In the genomic region with DNA sequence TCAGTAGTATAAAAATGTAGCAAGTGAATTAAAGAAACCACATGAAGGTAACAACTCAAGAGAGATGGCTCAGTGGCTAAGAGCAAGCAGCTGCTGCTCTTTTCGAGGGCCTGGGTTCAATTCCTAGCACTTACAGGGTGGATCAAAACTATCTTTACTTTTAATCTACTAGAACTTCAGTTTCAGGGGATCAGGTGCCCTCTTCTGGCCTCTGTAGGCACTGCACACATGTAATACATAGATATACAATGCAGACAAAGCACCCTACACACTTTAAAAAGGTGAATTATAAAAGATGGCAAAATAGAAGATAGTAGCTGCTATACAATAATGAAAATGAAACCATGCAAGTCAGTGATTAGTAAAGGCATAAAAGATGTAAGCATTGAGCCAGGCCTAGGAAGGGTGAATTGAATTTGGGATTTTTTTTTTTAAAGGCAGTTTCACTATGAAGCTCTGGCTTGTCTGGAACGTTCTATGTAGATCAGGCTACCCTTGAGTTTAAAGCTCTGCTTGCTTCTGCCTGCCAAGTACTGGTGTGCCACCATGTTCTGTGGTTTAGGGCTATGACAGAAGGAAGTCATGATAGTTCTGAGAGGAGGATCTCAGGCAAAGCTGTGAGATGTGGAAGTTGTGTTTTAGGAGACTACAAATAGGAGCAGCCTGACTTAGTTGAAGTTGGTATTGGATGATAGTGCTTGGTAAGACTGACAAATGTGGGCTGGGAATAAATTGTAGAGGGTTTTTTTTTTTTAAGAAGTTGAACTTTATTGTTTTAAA, we compare ENCODE assay signal across 9 mouse cellular contexts. TPM values are rescaled to one million over a fixed set of nuclear protein-coding genes. Genes with fewer than 3 reads are reported as not detected.
DNase-seq lines count a peak whose midpoint lies in the region; ATAC-seq and TF ChIP-seq lines count a peak whose summit lies in the region.
"Had no signal": no experiment of that assay in that cellular context is flagged by ENCODE, and none has a peak within 500 bp of the region (broad histone marks: within the 10 kb centered on the region; RNA-seq: fewer than 3 reads in every experiment).

No protein-coding gene starts in this region.

- TF ChIP-seq CTCF in heart, postnatal 0 days (IDR thresholded peaks at IDR 0.05; ENCODE audit: low read depth), result peak; percentile 38; the same call in 1 of the 2 replicates

- no peaks in the 10 kb centered on the region for H3K4me1 ChIP-seq in heart, postnatal 0 days (ENCODE audit: control insufficient read depth, insufficient read depth)
- no peaks in the 10 kb centered on the region for H3K4me1 ChIP-seq in intestine, embryonic 16.5 days (ENCODE audit: control insufficient read depth, insufficient read depth, low read length)
- H3K4me1 ChIP-seq: limb, embryonic 15.5 days had no signal

- H3K4me2 ChIP-seq in heart, postnatal 0 days (ENCODE audit: low read depth, low read length), result no peak overlapping the region
- H3K4me2 ChIP-seq in intestine, embryonic 16.5 days (ENCODE audit: low read depth, low read length), result no peak overlapping the region
- H3K4me2 ChIP-seq: limb, embryonic 15.5 days had no signal

- H3K9ac ChIP-seq in heart, postnatal 0 days (replicated peaks; ENCODE audit: low read depth, low read length), result no peak overlapping the region
- no peak overlapping the region for H3K9ac ChIP-seq in intestine, embryonic 16.5 days (ENCODE audit: low read depth, low read length)
- H3K9ac ChIP-seq: limb, embryonic 15.5 days had no signal

- H3K9me3 ChIP-seq in heart, postnatal 0 days (replicated peaks; ENCODE audit: control insufficient read depth, low read length), result no peaks in the 10 kb centered on the region
- no peaks in the 10 kb centered on the region for H3K9me3 ChIP-seq in intestine, embryonic 16.5 days (ENCODE audit: control insufficient read depth, low read length)
- H3K9me3 ChIP-seq: limb, embryonic 15.5 days had no signal

- H3K4me3 ChIP-seq in heart, postnatal 0 days (ENCODE audit: low read depth, low read length), result no peak overlapping the region
- no peak overlapping the region for H3K4me3 ChIP-seq in intestine, embryonic 16.5 days (ENCODE audit: low read length)
- H3K4me3 ChIP-seq: limb, embryonic 15.5 days had no signal

- H3K27ac ChIP-seq in heart, postnatal 0 days (ENCODE audit: low read depth), result no peak overlapping the region
- H3K27ac ChIP-seq in intestine, embryonic 16.5 days (ENCODE audit: low read length), result no peak overlapping the region
- H3K27ac ChIP-seq: limb, embryonic 15.5 days had no signal

- TF ChIP-seq EP300 in heart, postnatal 0 days (IDR thresholded peaks at IDR 0.05; ENCODE audit: low read depth), result no peak

- 76% methylated on average over 2 of the region's 2 CpGs for WGBS in heart, postnatal 0 days
- 80% methylated on average over 2 of the region's 2 CpGs for WGBS in intestine, embryonic 16.5 days

- H3K36me3 ChIP-seq in heart, postnatal 0 days (replicated peaks; ENCODE audit: control insufficient read depth, insufficient read depth, low read length), result no peaks in the 10 kb centered on the region
- no peaks in the 10 kb centered on the region for H3K36me3 ChIP-seq in intestine, embryonic 16.5 days (ENCODE audit: control insufficient read depth, insufficient read depth, low read length)
- H3K36me3 ChIP-seq: limb, embryonic 15.5 days had no signal

- H3K27me3 ChIP-seq in heart, postnatal 0 days (ENCODE audit: control insufficient read depth, insufficient read depth, low read length), result no peaks in the 10 kb centered on the region
- no peaks in the 10 kb centered on the region for H3K27me3 ChIP-seq in intestine, embryonic 16.5 days (replicated peaks; ENCODE audit: control insufficient read depth, insufficient read depth, low read length)
- H3K27me3 ChIP-seq: limb, embryonic 15.5 days had no signal

- ATAC-seq in heart, postnatal 0 days (ENCODE audit: insufficient read depth, low read depth), result no peak
- ATAC-seq in common myeloid progenitor, adult 5-6 weeks (replicated peaks; ENCODE audit: low read depth, poor library complexity, severe bottlenecking), result peak; percentile 65
- ATAC-seq in intestine, embryonic 16.5 days, result no peak

- intact Hi-C loops in heart, postnatal 25 days (cut with DNase I), result loop anchor here (5.0 kb wide), 1 partner anchor 187 kb away; no protein-coding TSS in a partner anchor

- DNase-seq in heart, postnatal 0 days (ENCODE audit: low spot score), result no peak
- no peak for DNase-seq in heart, postnatal 25 days (ENCODE audit: low spot score)
- peak; percentile 47 for DNase-seq in right cerebral cortex, postnatal 14 days
- DNase-seq in right cerebral cortex, adult 18-20 months, result no peak
- DNase-seq in lung, postnatal 25 days (ENCODE audit: low spot score), result peak; percentile 10
- no peak for DNase-seq in cerebellum, adult 9-10 months

RNA-seq across cellular contexts. Expression of a gene that starts 11.5 kb away (rescaled TPM):
- total RNA-seq in heart, postnatal 0 days (2014; rRNA removed; ENCODE audit: low replicate concordance), result 12.2 and 26.3 TPM in 2 replicates
- polyA plus RNA-seq in heart, postnatal 0 days (2015; fragmentation: Nextera tagmentation; extraction: Ambion mirVana), result 7.0 and 7.8 TPM in 2 replicates
- total RNA-seq in heart, postnatal 25 days (2021), result under 1 TPM; 0.48 to 0.55 TPM
- 35.1 and 42.5 TPM in 2 replicates for total RNA-seq in common myeloid progenitor, adult 5-6 weeks (2017)
- 20.3 and 21.2 TPM in 2 replicates for polyA plus RNA-seq in intestine, embryonic 16.5 days (2015; fragmentation: Nextera tagmentation; extraction: Ambion mirVana)

RNA-seq across cellular contexts. Expression of a gene that starts 24.3 kb away (rescaled TPM):
- 69.7 and 71.2 TPM in 2 replicates for total RNA-seq in heart, postnatal 0 days (2014; rRNA removed; ENCODE audit: low replicate concordance)
- 23.9 and 24.9 TPM in 2 replicates for polyA plus RNA-seq in heart, postnatal 0 days (2015; fragmentation: Nextera tagmentation; extraction: Ambion mirVana)
- 1 to 10 TPM; 6.3 to 8.1 TPM for total RNA-seq in heart, postnatal 25 days (2021)
- not detected in 2 replicates for total RNA-seq in common myeloid progenitor, adult 5-6 weeks (2017)
- 3.8 and 4.7 TPM in 2 replicates for polyA plus RNA-seq in intestine, embryonic 16.5 days (2015; fragmentation: Nextera tagmentation; extraction: Ambion mirVana)

RNA-seq across cellular contexts. Expression of a gene that starts 42.6 kb away (rescaled TPM):
- 49.2 and 61.9 TPM in 2 replicates for total RNA-seq in heart, postnatal 0 days (2014; rRNA removed; ENCODE audit: low replicate concordance)
- 36.2 and 37.7 TPM in 2 replicates for polyA plus RNA-seq in heart, postnatal 0 days (2015; fragmentation: Nextera tagmentation; extraction: Ambion mirVana)
- total RNA-seq in heart, postnatal 25 days (2021), result 10 to 100 TPM; 43.7 to 55.0 TPM
- total RNA-seq in common myeloid progenitor, adult 5-6 weeks (2017), result 22.8 and 32.1 TPM in 2 replicates
- 25.1 and 27.0 TPM in 2 replicates for polyA plus RNA-seq in intestine, embryonic 16.5 days (2015; fragmentation: Nextera tagmentation; extraction: Ambion mirVana)

Comparison
In these comparisons a context has a peak if more than half of its experiments do, and no peak if none do; other contexts are left out.
1. DNase-seq: peak in right cerebral cortex, postnatal 14 days (single experiment) and lung, postnatal 25 days (single experiment); none in heart, postnatal 0 days (single experiment), heart, postnatal 25 days (single experiment), right cerebral cortex, adult 18-20 months (single experiment) and cerebellum, adult 9-10 months (single experiment).